Mouse (Mus musculus) duodenum, adult 2 months (tissue): ENCODE measurements around the gene Ankrd45. TPM values are rescaled to one million over a fixed set of nuclear protein-coding genes. Genes with fewer than 3 reads are reported as not detected.

Experiments
- polyA plus RNA-seq: library from polyadenylated mRNA; depleted of rRNA; stranded (reverse); fragments of >200 nt; gene quantifications from 2 replicates; pipeline ENCODE4 v1.2.3, GENCODE M21; 2012; ENCODE audit warnings: low replicate concordance; rRNA removed

Gene Ankrd45
- not detected in 2 replicates for polyA plus RNA-seq

GRCm38 (mm10) chr1:161142531-161143159, at the start of gene Ankrd45:
Ankrd45 (plus strand) TSS chr1:161142691.

GRCm38 (mm10) chr1:161130726-161131664, 11.5 kb upstream of the Ankrd45 start, which contains the start of gene Klhl20:
Klhl20 (minus strand) TSS chr1:161131511.

DNA sequence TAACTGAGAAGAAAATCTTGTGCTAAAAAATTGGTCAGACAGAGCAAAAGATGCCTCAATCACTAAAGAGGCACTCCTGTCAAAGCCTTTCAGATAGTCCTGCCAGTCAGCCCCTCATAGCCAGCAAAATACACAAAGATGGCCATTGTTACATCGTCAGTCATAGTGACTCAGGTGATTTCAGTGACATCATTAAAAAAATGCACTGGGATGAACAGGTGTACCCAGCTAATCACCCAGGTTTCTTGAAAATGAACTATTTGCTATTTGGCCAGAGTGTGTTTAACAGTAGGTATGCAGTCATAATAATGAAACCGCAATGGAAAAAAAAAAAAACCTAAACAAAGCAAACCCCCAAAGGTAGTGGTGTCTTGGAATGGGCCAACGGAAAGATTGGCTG, 16.7 kb downstream of the Ankrd45 start, which contains the start of gene Tex50:
Tex50 (minus strand) TSS at position 101 of the 400 bp plus-strand sequence.

Other genes starting within 250 kb of the Ankrd45 start
- gene Rc3h1, start 236.3 kb upstream of the Ankrd45 start, polyA plus RNA-seq, result 3.0 and 6.6 TPM in 2 replicates
- gene Serpinc1, start 164.1 kb upstream of the Ankrd45 start, polyA plus RNA-seq, result 2.3 and 2.5 TPM in 2 replicates
- 0.12 and 0.14 TPM in 2 replicates for gene Zbtb37, start 107.8 kb upstream of the Ankrd45 start, polyA plus RNA-seq
- 6.6 and 6.8 TPM in 2 replicates for gene Dars2, start 72.0 kb upstream of the Ankrd45 start, polyA plus RNA-seq
- 0.82 and 0.85 TPM in 2 replicates for gene Cenpl, start 72.0 kb upstream of the Ankrd45 start, polyA plus RNA-seq
- gene Klhl20, start 11.2 kb upstream of the Ankrd45 start, polyA plus RNA-seq, result 1.9 and 2.4 TPM in 2 replicates
- not detected in 2 replicates for gene Tex50, start 16.6 kb downstream of the Ankrd45 start, polyA plus RNA-seq
- gene Prdx6, start 108.5 kb downstream of the Ankrd45 start, polyA plus RNA-seq, result 58.0 and 69.4 TPM in 2 replicates